Mouse (Mus musculus) c-Kit-negative CD71-positive TER-119-positive erythroid progenitor cells, embryonic 14.5 days (primary cell): ENCODE measurements at regions not wholly inside any gene's neighbourhood (a gene's known extent, or its start where the extent isn't known, plus 50 kb on each side); places are given as distances from the start of the nearest gene placed in this dataset.

ENCODE experiments used
- DNase-seq: peaks from one replicate; pipeline ENCODE4 v3.0.0-alpha.2; 2013; ENCODE audit warnings: low read depth, low spot score

DNA sequence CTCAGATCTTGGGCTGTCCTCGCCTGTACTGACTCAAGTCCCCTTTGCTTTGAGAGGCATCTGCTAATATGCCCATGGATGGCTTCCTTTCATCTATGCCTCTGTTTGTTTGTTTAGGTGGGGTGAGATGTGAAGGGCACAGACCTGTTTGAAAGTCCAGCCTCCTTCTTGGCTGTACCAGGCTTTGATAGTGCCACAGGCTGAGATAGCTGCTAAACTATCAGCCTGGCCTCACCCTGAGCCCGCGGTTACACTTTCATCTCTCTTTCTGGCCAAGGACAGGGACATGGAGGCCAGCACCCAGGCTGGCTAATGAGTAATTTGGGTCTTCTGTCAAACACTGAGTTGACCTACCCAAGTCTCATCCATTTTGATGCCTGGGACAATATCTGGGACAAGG, 105.0 kb upstream of the Parp11 start:
- DNase-seq, result no peak

DNA sequence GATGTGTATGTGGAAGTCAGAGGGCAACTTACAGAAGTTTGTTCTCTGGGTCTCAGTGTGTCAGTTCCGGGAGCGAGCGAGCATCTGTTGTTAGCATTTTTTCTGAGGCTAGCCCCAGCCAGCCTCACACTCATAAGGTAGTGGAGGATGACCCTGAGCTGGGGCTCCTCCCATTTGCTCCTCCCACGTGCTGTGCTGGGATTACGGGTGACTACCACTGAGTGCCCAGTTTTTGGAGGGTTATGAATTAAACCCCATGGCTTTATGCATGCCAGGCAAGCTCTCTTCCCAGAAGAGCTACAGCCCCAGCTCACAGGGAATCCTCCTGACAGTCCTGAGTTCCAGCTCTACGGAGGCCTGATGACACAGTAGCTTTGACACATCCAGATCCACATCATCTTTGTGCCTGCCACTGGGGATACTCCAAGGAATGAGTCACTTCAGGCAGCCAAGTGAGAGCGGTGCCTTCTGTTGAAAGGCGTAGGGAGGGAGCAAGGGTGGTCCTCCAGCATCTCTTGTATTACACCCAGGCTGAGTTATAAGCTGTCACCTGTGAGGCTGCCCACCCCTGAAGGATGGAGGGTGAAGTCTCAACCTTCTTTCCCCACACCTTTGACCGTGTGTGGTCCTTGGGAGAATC, 97.8 kb upstream of the Parp11 start:
- no peak for DNase-seq

DNA sequence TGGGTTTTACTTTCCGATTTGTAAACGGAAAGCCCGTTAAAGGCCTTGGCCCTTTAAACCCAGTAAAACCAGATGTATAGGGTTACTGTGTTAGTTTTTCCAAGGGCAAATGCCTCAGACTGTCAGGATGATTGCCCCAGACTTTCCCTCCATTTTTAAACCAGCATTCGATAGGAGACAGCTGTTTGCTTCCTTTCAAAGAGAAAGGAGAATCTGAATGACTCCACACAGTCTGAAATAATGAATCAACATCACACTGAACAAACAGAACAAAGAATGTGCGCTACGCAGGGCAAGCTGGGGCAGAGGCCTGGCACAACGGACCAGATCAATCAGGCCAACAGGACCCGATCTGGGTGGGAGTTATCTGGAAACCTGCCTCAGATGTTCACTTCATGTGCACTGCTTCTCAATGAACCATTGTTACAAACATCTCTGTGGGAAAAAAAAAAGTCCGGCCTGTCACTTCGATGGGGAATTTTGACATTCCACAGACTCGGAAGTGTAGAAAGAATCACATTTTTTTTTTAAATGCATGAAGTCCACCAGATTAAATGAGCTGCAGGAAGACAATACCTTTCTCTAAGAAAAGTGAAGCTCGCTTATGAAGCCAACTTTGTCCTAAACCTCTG, 97.0 kb upstream of the Parp11 start:
- DNase-seq, result no peak

DNA sequence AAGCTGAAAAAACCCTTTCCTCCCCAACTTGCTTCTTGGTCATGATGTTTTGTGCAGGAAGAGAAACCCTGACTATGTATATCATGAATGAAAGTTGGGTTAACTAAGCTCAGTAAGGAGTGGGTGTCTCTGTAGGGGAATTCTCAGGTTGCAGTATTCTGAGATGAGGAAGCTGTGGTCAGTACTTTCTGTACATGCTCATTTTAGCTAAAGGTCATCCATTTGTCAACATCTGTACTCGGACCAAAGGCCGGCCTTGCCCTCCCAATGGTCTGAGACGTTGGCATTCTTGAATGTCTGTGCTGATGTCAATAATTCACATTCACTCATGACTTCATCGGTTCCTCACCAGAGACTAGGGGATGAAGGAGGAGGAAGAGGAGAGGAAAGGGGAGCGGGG, 94.9 kb upstream of the Parp11 start:
- no peak for DNase-seq

DNA sequence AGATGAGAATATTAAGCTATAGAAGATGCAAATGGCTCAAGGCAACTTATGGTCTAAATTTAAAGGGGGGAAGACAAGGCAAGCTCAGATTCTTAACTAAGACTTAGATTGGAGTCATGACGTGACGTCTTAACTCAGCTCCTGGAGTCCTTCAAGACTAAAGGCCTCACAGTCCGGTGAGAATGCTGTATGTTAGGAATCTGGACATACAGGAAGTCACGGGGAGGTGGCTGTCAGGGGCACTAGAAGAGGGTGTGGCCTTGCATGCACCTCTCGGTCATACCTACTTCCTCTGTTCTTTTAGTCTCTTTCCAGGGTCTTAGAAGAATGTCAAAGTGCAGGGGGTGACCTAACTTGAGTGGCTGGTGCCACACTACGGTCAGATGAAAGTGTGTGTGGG, 91.5 kb upstream of the Parp11 start:
- no peak for DNase-seq

DNA sequence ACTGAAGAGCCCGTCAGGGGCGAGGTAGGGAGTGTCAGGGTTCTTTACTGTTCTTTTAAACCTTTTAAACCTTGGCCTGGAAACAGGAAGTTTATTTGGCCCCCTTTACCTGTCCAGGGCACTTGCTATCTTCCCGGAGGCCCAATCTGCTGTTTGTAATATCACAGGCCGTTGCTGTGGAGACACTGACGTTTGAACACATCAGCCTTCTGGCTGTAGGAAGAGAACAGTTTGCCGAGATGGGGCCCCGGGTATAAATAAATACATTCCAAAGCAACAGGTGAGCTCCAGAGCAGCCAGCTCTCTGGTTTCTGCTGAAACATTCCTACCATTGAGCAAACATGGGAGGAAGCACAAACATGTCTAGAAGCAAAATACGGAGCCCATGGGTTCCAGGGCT, 90.2 kb upstream of the Parp11 start:
- DNase-seq, result no peak

DNA sequence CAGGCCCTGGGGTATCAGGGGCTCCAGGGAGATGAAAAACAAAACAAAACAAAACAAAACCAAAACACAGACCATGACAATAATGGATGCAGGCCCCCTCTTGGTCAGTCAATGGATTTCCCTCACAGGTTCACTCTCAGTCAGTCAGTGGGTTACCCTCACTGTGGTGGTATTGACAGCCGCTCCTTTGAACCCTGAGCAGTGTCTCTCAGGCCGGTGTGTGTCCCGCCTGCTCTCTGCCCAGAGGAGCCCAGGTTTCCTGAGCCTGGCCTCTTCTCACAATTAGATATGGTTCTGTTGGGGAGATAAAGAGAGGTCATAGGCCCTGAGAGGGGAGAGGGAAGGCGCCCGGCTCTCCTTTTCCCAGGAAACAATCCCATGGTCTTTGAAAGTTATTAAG, 87.8 kb upstream of the Parp11 start:
- no peak for DNase-seq

DNA sequence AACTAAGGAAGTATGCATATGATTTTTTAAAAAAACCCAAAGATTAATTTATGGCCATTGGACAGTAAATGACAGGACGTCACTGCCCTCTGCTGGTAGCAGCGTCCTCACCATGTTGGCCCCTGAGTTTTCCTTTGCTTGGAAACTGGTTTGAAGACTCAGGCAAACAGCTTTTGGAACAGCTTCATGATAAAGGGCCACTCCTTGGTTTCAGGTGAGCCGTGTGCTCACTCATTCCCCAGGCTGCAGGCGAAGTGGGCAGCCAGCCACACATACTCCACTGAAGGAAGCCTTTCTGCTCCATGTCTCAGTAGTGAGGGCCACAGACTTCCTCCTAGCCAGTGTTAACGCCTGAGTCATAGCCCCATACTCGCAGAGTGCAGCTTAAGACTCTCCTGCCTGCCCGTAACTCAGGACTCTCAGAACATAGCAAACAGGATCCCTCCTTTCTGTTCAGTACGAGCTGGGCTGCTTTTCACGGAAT, 87.2 kb upstream of the Parp11 start:
- peak; percentile 34 for DNase-seq

DNA sequence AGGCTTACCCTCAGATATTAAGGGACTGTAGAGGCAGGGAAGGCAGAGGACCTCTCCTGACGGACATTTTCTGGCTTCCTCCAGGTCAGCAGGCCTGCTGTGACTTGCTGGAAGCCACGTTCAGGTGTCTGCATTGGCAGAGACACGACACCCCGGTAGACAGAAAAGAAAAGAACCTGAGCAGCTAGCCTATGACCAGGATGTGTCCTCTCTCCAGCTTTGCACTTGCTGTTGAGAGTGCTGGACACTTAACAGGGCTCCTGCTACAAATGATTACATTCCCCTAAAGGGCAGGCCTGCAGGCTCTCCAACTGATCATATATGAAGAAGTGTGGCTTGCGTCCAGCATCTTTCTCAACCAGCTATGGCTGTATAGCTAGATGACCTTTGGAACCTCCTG, 84.5 kb upstream of the Parp11 start:
- no peak for DNase-seq

DNA sequence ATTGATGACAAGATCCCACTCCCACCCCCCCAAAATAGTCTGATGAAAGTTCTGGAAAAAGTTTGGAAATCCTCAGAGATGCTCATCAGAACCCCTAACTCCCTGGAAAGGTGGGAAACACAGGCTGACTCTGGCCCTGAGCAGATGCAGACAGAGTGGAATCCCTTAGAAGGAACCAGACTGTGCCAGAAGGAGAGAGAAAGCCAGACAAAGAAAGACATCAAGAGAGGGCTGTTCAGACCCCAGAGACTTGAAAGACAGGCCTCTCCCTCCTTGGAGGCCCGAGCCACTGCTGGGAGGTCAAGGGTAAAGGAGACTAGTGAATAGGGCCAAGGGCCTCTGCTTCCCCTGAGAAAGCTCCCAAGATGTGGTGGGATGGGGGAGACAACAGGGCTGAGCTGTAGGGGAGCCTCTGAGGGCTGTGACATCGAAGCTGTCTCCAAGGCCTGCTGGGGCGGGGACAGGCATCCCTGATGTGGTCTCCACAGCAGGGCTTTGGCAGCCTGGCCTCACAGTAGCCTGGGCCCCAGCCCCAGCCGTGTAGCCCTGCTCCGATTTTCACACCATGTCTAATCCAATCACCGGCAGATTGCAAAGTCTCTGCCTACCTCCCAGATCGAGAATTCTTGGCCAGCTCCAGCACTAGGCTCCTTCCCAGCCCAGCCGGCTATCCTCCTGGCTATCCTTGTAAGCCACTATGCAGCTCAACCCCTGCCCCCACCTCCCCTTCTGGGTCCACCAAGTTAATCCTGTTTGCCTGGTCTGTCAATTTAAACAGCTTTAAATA, 83.5 kb upstream of the Parp11 start:
- no peak for DNase-seq

DNA sequence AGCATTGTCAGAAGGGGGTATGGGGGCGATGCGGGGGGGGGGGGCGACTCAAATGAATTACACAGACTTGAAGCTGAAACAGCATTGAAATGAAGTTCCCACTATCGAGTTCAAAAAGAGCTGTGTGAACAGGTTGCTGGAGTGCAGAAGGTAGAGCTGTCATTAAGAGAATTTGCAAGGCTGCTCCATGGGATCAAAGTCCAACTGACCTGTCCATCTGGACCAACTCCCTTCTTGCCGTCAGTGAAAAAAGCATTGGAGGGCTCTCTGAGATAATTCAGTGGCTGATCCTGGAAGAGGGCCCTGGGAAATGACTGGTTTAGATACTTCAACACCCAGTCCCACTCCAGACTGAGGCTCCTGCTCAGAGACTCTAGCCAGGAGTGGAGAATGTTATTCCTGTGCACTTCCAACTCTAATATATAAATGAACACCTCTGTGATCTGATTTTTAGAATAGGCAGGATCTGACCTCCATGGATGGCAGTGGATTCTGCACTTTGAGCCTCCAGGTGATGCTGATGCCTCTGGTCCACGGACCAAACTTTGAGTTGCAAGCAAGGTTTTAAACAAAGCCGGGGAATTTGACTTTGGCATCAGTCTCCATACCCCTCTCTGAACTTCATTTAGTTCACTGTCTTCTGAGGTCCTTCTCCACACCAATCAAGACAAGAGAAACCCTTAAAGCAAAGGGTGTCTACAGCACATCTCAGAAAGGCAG, 82.6 kb upstream of the Parp11 start:
- no peak for DNase-seq

DNA sequence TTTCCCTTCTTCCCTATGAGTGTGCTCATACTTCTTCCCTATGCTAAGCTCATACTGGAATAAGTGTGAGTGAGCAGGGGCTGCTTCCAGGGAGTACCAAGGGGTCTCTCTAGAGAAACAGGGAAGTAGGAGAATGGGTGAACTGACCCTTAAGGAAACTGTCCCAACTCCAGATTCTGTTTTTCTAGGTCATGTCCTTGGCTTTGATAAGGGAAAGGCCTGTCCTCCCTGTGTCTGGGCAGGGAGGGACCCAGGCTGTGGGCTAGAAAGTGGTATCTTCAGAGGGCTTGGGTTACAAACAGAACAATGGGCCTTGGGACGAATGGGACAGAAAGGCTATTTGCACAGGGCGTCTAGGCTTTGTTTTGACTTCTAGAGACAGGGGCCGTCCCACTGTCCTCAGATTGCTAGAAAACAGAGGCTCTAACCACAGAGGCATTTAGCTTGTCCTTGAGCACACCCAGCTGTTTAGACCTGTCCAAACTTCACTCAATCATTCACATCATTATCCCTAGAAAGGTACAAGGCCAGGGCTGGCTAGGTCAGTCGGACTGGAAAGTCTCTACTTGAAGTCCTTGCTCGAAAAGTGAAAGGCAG, 82.0 kb upstream of the Parp11 start:
- DNase-seq, result no peak

DNA sequence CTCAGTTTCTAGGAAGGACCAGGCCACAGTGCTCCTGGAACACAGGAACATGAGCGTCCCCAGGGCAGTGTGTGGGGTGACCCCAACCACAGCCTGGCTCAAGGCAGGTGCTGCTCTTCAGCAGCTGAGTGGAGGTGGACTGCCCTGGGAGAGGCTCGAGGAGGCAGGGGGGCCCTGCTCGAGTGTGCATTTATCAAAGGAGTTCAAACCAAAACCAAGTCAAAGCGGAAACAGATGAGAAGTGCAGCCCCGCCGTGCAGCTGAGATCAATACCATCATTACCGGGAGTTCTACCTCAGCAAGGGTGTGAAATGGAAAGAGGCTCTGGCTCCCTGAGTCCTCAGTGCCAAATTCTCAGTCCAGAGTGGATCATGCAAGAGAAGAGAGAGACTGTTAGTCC, 81.4 kb upstream of the Parp11 start:
- no peak for DNase-seq

DNA sequence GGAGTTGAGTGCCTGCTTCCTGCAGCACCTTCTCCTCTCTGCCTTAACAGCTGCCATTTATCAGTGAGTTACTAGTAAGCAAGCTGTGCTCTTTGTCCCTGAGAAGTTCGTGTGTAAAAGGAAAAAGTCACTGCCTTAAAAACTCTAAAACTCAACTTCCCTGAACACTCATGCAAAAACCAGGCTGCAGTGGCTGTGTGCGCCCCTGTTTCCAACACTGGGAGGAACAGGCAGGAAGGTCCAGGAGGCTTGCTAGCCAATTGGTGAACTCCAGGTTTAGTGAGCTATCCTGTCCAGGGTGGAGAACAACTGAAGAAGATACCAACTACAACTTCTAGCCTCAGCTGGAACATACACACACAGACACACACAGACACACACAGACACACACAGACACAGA, 81.0 kb upstream of the Parp11 start:
- no peak for DNase-seq

DNA sequence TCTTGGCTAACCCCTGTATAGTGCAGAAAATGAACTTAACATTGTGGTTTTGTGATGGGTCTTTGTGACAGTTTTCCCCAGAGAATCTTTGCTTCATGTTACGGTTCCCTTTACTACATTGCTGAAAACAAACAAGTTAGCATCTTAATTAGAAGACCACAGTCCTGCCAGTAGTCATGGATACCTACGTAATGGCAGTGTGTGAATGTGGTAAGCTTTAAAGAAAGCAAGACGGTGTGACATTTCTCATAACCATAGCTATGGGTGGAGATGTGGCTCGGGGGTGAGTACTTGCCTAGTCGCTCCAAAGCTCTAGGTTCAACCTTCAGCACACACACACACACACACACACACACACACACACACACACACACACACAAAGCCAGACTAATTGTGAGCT, 73.6 kb upstream of the Parp11 start:
- DNase-seq, result no peak

DNA sequence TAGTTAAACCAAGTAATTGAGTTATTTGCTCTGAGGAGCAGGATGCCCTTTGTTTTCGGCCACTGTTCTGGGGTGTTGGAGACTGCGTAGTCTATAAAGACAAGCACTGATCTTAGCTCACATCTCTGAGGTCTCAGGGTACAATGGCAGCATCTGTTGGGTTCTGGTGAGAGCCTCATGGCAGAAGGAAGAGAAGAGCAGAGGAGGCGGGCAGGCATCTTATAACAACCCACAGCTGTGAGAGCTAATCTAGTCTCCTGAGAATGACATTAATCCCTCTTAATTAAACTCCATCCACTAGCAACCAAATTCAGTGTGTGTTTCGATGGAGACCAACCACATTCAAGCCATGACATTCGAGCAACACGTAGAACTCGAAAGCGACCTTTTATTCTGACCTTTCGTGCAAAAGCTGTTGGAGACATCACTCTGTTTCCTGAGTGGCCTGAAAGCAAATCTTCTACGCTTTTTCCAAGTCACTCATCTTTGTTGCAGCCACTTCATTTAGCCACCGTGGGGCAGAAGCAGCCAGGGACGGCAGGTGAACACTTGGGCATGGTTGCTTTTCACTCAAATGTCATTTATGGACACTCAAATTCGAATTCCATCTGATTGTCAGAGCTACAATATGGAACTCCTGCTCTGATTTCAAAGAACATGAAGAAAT, 72.7 kb upstream of the Parp11 start:
- DNase-seq, result no peak

DNA sequence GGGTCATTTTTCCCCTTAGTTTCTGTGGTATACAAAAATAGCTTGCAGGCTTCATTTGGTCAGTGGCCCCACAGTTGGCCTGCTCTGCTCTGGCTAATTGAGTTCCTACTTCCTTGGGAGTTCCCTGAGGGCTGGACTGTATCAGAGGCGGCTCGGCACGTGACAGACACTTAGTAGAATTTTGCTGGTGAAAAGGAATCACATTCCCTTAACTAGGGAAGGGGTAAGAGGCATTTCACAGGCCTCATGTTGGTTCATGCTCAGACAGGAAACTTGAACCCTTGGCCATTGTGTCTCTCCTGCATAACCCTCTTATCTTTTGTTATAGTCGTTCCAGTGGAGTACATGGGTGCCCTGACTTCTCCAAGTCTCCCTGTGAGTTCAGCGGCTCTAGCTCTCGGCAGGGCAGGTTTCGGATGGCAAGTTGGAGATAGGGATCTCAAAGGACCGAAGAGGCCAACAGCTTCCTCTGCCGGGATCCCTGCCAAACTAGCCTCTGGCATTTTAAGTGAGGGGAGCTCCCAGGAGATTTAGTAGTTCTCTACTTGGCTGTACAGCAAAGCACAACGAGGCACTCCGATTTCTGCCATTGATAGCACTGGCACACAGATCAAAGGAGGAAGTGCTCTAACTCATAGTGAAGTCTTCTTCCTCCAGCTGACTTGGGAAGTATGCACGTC, 72.0 kb upstream of the Parp11 start:
- no peak for DNase-seq

DNA sequence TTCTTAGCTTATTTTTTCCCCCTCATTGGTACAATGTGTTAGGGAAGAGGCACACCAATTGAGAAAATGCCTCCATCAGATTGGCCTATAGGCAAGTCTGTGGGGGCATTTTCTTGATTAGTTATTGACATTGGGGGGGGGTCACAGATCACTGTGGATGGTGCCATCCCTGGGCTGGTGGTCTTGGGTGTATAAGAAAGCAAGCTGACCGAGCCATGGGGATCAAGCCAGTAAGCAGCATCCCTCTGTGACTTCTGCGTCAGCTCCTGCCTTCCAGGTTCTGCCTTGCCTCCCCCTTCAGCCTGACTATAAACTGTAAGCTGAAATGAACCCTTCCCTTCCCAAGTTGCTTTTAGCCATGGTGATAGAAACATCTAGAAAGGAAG, 71.5 kb upstream of the Parp11 start:
- no peak for DNase-seq

DNA sequence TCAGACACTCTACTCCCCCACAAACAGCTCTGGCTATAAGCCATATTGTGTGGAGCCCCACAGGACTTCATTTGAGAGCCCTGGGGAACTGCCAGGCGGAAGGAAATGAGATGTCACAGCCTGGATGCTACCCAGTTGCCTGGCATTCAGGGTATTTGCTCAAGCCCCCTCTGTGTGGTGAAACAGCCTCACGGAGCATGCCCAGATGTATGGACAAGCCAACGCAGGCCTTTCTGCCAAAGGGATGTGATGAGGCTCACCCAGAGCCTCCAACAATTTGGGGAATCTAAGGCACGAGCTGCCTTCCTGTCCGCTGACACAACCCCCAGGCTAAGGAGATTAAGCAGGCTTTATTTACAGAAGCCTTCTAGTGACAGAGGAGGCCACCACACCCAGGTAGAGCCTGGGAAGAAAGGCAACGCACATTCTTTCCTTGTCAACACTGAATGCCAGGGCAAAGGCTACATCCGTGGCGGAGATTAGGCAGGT, 70.9 kb upstream of the Parp11 start:
- no peak for DNase-seq

DNA sequence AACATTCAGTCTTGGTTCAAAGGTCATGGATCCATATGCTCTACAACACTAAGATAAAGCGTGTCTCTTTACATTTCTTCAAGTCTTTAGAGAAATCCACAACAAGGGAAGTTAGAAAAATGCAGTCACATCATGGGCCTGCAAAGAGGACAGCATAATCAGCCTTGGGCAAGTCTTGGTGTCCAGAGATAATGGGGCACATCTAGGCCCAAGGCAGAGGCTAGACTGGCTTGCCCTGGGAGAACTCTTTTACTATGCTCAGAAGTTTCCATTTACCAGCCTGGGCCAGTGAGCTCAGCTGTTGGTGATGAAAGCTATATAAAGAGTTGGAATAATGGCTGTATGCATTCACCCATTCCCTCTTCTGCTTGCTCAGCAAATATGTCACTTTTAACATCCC, 67.9 kb upstream of the Parp11 start:
- no peak for DNase-seq

DNA sequence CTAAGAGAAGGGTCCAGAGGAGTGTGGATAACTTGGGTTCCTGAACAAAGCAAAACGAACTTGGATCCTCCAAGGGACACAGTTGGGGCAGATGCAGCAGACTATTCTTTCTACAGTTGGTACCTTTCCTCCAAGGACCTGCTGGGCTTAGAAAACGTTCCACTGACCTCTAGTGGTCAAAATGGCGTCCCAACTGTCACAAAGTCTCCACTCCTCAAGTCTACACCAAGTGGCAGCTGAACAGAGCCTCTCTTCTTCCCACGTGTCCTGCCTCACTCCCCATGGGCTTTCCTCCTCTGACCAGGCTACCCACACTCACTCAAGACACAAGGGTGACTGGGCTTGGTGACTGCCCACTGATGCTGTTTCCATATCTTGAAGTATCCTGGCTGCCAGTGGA, 67.1 kb upstream of the Parp11 start:
- no peak for DNase-seq
